Mouse (Mus musculus) intestine, postnatal 0 days (tissue): ENCODE results near the gene Hikeshi. TPM values are rescaled to one million over a fixed set of nuclear protein-coding genes. Genes with fewer than 3 reads are reported as not detected.

ENCODE experiments used
- ATAC-seq: fragments of 200-750 bp; cut with Nextera tagmentation; 2 replicates; pipeline ENCODE4 v1.8.0; 2017; ENCODE audit warnings: mild to moderate bottlenecking, moderate TSS enrichment, moderate library complexity
- H3K27ac ChIP-seq: fragments of 300-500 bp; sonication (generic); 2 replicates; pipeline ENCODE4 v1.5.1; 2014; ENCODE audit warnings: mild to moderate bottlenecking, low read depth, low read length, moderate library complexity
- H3K27me3 ChIP-seq: fragments of 300-500 bp; sonication (generic); replicated peaks from 2 replicates; pipeline ENCODE4 v1.6.1; 2014; ENCODE audit warnings: low read length, mixed read lengths; ENCODE audit not compliant: control insufficient read depth, insufficient read depth
- H3K36me3 ChIP-seq: fragments of 300-500 bp; sonication (generic); 2 replicates; pipeline ENCODE4 v1.6.1; 2014; ENCODE audit warnings: mild to moderate bottlenecking, moderate library complexity; ENCODE audit not compliant: control insufficient read depth, insufficient read depth
- H3K4me1 ChIP-seq: fragments of 300-500 bp; sonication (generic); replicated peaks from 2 replicates; pipeline ENCODE4 v1.6.1; 2014; ENCODE audit warnings: antibody characterized with exemption, low read length, mixed read lengths; ENCODE audit not compliant: control insufficient read depth, insufficient read depth
- H3K4me2 ChIP-seq: fragments of 300-500 bp; sonication (generic); replicated peaks from 2 replicates; pipeline ENCODE4 v1.6.1; 2014; ENCODE audit warnings: low read depth, mild to moderate bottlenecking, moderate library complexity
- H3K4me3 ChIP-seq: fragments of 300-500 bp; sonication (generic); 2 replicates; pipeline ENCODE4 v1.5.1; 2014; ENCODE audit warnings: low read depth, low read length
- H3K9ac ChIP-seq: fragments of 300-500 bp; sonication (generic); 2 replicates; pipeline ENCODE4 v1.6.1; 2014; ENCODE audit warnings: mild to moderate bottlenecking, low read depth, low read length
- H3K9me3 ChIP-seq: fragments of 300-500 bp; sonication (generic); 2 replicates; pipeline ENCODE4 v1.6.1; 2016; ENCODE audit warnings: mixed run types; ENCODE audit not compliant: control insufficient read depth
- CTCF ChIP-seq: sonication (generic); IDR thresholded peaks from 2 replicates; pipeline ENCODE4 v1.5.1; 2016; ENCODE audit warnings: low read depth, mild to moderate bottlenecking, control low read depth, antibody characterized with exemption, moderate library complexity
- WGBS: fragments of 180-500 bp; shearing (Covaris S2); extraction: QIAGEN DNeasy Blood & Tissue Kit; methylation state at CpG from one replicate; pipeline ENCODE4 v1.1.7; 2014; 5-methylcytosine and 5-hydroxymethylcytosine counted together
- polyA plus RNA-seq: library from polyadenylated mRNA; unstranded; fragments of >200 nt; fragmentation: Nextera tagmentation; extraction: Ambion mirVana; gene quantifications from 2 replicates; pipeline ENCODE4 v1.2.1, GENCODE M21; 2015

Gene Hikeshi
- polyA plus RNA-seq, 1 experiment from 2014 or later, result 63.9 TPM

DNA sequence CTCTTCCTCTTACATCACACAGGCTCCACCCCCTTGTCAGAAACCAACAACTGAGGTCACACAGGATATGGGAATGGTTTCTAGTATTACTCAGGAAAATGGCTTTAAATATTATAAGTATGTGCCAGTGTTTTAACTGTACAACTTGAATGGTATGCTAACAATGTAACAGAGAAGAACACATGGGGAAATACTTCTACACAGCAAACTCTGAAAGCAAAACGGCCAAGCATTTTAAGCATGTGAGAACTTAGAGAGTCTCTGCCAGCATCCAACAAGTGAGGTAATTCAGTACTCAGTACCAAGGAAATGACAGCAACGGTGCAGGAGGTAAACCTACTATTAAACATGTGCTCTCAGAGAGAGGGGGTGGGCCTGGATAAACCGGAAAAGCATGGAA lies 56.5 kb downstream of the Hikeshi start:
- 56% methylated on average over 3 of the region's 3 CpGs for WGBS

DNA sequence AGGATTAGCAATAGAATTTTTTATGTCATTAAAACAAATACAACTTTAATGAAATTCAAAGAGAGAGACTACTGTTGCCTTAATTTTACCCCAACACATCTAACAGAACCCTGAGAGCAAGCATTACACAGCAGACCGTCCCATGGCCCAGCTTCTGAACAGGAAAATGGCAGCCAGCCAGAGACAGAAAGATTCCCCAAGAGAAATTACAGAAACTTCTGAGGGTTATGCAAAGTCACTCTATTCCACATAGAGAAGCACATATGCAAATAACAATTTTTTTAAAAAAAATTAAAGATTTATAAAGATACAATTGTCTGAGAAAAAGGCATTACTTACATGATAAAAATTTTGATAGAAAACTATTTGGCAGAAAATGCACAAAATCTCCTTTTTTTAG lies 61.3 kb downstream of the Hikeshi start:
- Histone ChIP-seq H3K4me3 (no peak overlapping the region), H3K27me3 (no peaks in the 10 kb centered on the region), H3K9me3 (no peaks in the 10 kb centered on the region), H3K36me3 (no peaks in the 10 kb centered on the region), H3K4me2 (no peak overlapping the region), H3K4me1 (no peaks in the 10 kb centered on the region), H3K9ac (no peak overlapping the region), H3K27ac (no peak overlapping the region)
- no peak for ATAC-seq
- no peak for TF ChIP-seq CTCF
- 64% methylated on average over 1 of the region's 1 CpGs for WGBS

More for the DNA sequence above, 56.5 kb downstream of the Hikeshi start:
- no peak overlapping the region for H3K4me3 ChIP-seq
- TF ChIP-seq CTCF, result no peak
- no peaks in the 10 kb centered on the region for H3K4me1 ChIP-seq
- no peak overlapping the region for H3K27ac ChIP-seq
- no peaks in the 10 kb centered on the region for H3K27me3 ChIP-seq
- no peak overlapping the region for H3K9ac ChIP-seq
- no peak for ATAC-seq
- H3K36me3 ChIP-seq, result no peaks in the 10 kb centered on the region
- H3K9me3 ChIP-seq, result no peaks in the 10 kb centered on the region
- no peak overlapping the region for H3K4me2 ChIP-seq

Other genes starting within 250 kb of the Hikeshi start
- 0.04 and 0.08 TPM in 2 replicates for gene Ccdc81, start 37.6 kb downstream of the Hikeshi start, polyA plus RNA-seq
- gene Eed, start 39.8 kb upstream of the Hikeshi start, polyA plus RNA-seq, result 33.7 and 35.1 TPM in 2 replicates
- gene Picalm, start 189.0 kb upstream of the Hikeshi start, polyA plus RNA-seq, result 36.6 and 41.7 TPM in 2 replicates